Mouse (Mus musculus): Measurements from ENCODE around the gene Fam189a1.

DNA sequence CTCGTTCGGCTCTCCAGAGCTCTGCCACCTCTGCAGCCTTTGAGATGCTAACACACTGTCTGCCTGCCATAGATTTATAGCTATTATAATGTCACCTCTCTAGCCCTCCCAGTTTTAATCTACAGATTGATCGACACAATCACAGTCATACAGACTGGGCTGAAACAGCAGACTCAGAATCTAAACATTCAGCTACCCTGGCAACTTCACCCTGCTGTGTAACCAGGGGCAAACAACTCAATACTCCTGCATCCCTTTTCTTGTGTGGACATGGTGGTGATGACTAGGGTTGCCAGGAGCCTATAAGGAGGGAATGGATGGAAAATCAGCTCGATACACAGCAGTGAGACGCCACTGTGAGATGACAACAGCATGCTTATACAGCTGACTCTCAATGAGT is 24.3 kb upstream of the Fam189a1 start:
- no peak for TF ChIP-seq CTCF (conservative IDR thresholded peaks at IDR 0.05; ENCODE audit: insufficient read depth, insufficient read length, low read depth, low read length)
- TF ChIP-seq POLR2A (IDR thresholded peaks at IDR 0.05; ENCODE audit: low read depth, low read length): no peak

Data from kidney, adult 2 months (tissue).